Mouse (Mus musculus): Measurements from ENCODE around the gene Fbxo42. TPM values are rescaled to one million over a fixed set of nuclear protein-coding genes. Genes with fewer than 3 reads are reported as not detected.

Fbxo42 gene
- polyA plus RNA-seq, 1 experiment from 2014 or later, result 10.3 TPM

DNA sequence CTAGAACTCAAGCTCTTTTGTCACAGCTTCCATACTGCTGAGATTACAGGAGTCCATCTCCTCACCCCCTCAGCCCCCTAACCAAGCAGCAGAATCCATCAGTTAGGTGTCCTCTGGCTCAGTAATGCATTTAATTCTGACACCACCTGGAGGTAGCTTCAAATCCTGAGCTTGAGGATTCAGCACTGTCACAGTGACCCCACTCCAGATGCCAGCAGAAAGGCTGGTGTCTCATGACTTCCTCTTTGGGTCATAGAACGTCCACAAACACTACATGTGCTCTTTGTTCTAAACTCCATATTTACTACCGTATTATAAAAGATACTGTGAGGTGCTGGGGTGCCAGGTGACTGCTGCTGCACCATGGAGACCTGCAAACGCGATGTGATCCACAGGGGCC lies 9.8 kb downstream of the Fbxo42 start:
- no peak for ATAC-seq (replicated peaks; ENCODE audit: insufficient number of reproducible peaks, insufficient read depth, low FRiP score, low read depth)
- Histone ChIP-seq H3K4me2 (no peak overlapping the region), H3K9ac (no peak overlapping the region), H3K36me3 (no peaks in the 10 kb centered on the region), H3K4me1 (replicated peaks) (peaks cover 13% of the 10 kb centered on the region), H3K4me3 (no peak overlapping the region), H3K9me3 (replicated peaks) (no peaks in the 10 kb centered on the region), H3K27ac (no peak overlapping the region), H3K27me3 (no peaks in the 10 kb centered on the region)
- 65% methylated on average over 4 of the region's 4 CpGs for WGBS

DNA sequence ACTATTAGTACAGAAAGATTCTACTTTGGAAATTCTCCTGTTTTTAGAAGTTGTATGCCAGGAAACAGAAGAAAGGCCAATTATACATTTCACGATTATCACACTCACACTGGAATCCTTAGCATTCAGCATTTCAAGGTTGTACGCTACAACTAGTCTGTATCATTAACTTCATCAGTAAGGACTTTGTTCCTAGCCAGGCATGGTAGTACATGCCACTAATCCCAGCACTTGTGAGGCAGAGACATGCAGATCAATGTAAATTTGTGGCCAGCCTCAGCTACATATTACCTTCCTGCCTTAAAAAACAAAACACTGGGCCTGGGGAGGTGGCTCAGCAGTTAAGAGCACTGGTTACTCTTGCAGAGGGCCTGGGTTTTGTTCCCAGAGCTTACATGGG lies 10.9 kb downstream of the Fbxo42 start:
- WGBS, result 72% methylated on average over 2 of the region's 2 CpGs
- H3K27me3 ChIP-seq, result no peaks in the 10 kb centered on the region
- H3K4me2 ChIP-seq, result no peak overlapping the region
- no peaks in the 10 kb centered on the region for H3K36me3 ChIP-seq
- H3K4me1 ChIP-seq (replicated peaks), result peaks cover 10% of the 10 kb centered on the region
- no peak overlapping the region for H3K4me3 ChIP-seq
- no peaks in the 10 kb centered on the region for H3K9me3 ChIP-seq (replicated peaks)
- no peak for ATAC-seq (replicated peaks; ENCODE audit: insufficient number of reproducible peaks, insufficient read depth, low FRiP score, low read depth)
- no peak overlapping the region for H3K9ac ChIP-seq
- H3K27ac ChIP-seq, result no peak overlapping the region

GRCm38 (mm10) chr4:141159093-141159492 lies 11.4 kb downstream of the Fbxo42 start:
- H3K27me3 ChIP-seq, result no peaks in the 10 kb centered on the region
- H3K27ac ChIP-seq, result no peak overlapping the region; the same call in 1 of the 2 replicates

GRCm38 (mm10) chr4:141159666-141160065 lies 12.0 kb downstream of the Fbxo42 start:
- WGBS, result 54% methylated on average over 5 of the region's 5 CpGs
- H3K4me1 ChIP-seq (replicated peaks), result peaks cover 10% of the 10 kb centered on the region

More at GRCm38 (mm10) chr4:141159093-141159492, 11.4 kb downstream of the Fbxo42 start:
- no peak overlapping the region for H3K4me3 ChIP-seq
- H3K4me2 ChIP-seq, result no peak overlapping the region
- ATAC-seq (replicated peaks; ENCODE audit: insufficient number of reproducible peaks, insufficient read depth, low FRiP score, low read depth), result no peak
- H3K9ac ChIP-seq, result no peak overlapping the region
- H3K36me3 ChIP-seq, result no peaks in the 10 kb centered on the region
- H3K4me1 ChIP-seq (replicated peaks), result peaks cover 10% of the 10 kb centered on the region
- 38% methylated on average over 11 of the region's 11 CpGs for WGBS
- no peaks in the 10 kb centered on the region for H3K9me3 ChIP-seq (replicated peaks)

GRCm38 (mm10) chr4:141160193-141160592 lies 12.5 kb downstream of the Fbxo42 start:
- Histone ChIP-seq H3K9ac (no peak overlapping the region), H3K4me3 (no peak overlapping the region), H3K4me1 (replicated peaks) (peaks cover 10% of the 10 kb centered on the region), H3K27ac (no peak overlapping the region), H3K9me3 (replicated peaks) (no peaks in the 10 kb centered on the region), H3K27me3 (no peaks in the 10 kb centered on the region), H3K36me3 (no peaks in the 10 kb centered on the region), H3K4me2 (no peak overlapping the region)
- no peak for ATAC-seq (replicated peaks; ENCODE audit: insufficient number of reproducible peaks, insufficient read depth, low FRiP score, low read depth)
- WGBS, result 85% methylated on average over 4 of the region's 4 CpGs

More at GRCm38 (mm10) chr4:141159666-141160065, 12.0 kb downstream of the Fbxo42 start:
- no peaks in the 10 kb centered on the region for H3K27me3 ChIP-seq
- no peak for ATAC-seq (replicated peaks; ENCODE audit: insufficient number of reproducible peaks, insufficient read depth, low FRiP score, low read depth)
- no peaks in the 10 kb centered on the region for H3K36me3 ChIP-seq
- no peak overlapping the region for H3K9ac ChIP-seq
- no peak overlapping the region for H3K27ac ChIP-seq
- no peaks in the 10 kb centered on the region for H3K9me3 ChIP-seq (replicated peaks)
- no peak overlapping the region for H3K4me3 ChIP-seq
- no peak overlapping the region for H3K4me2 ChIP-seq

- Histone ChIP-seq H3K9me3 (replicated peaks) (no peaks in the 10 kb centered on the region), H3K27ac (no peak overlapping the region), H3K9ac (no peak overlapping the region), H3K27me3 (no peaks in the 10 kb centered on the region), H3K4me1 (replicated peaks) (peaks cover 10% of the 10 kb centered on the region), H3K4me3 (no peak overlapping the region), H3K36me3 (no peaks in the 10 kb centered on the region), H3K4me2 (no peak overlapping the region)
- 72% methylated on average over 6 of the region's 6 CpGs for WGBS
- no peak for ATAC-seq (replicated peaks; ENCODE audit: insufficient number of reproducible peaks, insufficient read depth, low FRiP score, low read depth)
Measured at GRCm38 (mm10) chr4:141161699-141162208, 14.0 kb downstream of the Fbxo42 start.

DNA sequence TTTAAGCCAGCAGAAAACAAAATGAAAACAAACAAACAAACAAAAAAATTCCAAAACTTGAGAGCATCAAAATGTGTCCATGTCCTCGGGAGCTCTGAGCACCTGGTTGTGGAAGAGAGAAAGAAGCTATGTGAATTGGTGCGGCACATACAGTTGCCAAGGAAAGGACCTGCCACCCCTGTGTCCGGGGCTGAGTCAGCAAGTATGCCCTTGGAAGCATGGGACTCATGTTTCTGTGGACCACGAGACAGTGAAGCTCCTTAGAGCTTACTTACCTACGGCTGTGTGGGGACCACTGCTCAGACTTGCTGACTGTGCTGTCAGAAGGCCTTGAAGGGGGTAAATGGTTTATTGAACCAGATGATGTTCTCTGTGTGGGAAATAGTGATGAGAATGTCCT lies 16.0 kb downstream of the Fbxo42 start:
- H3K36me3 ChIP-seq, result 0 out of 2 replicates have a peak, but pooled peaks cover 1% of the 10 kb centered on the region
- no peak overlapping the region for H3K4me2 ChIP-seq
- no peaks in the 10 kb centered on the region for H3K9me3 ChIP-seq (replicated peaks)
- H3K27me3 ChIP-seq, result no peaks in the 10 kb centered on the region
- H3K27ac ChIP-seq, result no peak overlapping the region
- no peak overlapping the region for H3K4me3 ChIP-seq
- WGBS, result 89% methylated on average over 5 of the region's 5 CpGs
- no peak for ATAC-seq (replicated peaks; ENCODE audit: insufficient number of reproducible peaks, insufficient read depth, low FRiP score, low read depth)
- H3K9ac ChIP-seq, result no peak overlapping the region
- H3K4me1 ChIP-seq (replicated peaks), result peaks cover 8% of the 10 kb centered on the region

GRCm38 (mm10) chr4:141165744-141166292 lies 18.1 kb downstream of the Fbxo42 start:
- no peak overlapping the region for H3K4me2 ChIP-seq
- no peaks in the 10 kb centered on the region for H3K9me3 ChIP-seq (replicated peaks)
- peaks cover 17% of the 10 kb centered on the region for H3K36me3 ChIP-seq
- H3K27me3 ChIP-seq, result no peaks in the 10 kb centered on the region
- H3K4me1 ChIP-seq (replicated peaks), result no peaks in the 10 kb centered on the region
- no peak overlapping the region for H3K9ac ChIP-seq
- no peak overlapping the region for H3K27ac ChIP-seq
- ATAC-seq (replicated peaks; ENCODE audit: insufficient number of reproducible peaks, insufficient read depth, low FRiP score, low read depth), result no peak
- WGBS, result 76% methylated on average over 8 of the region's 8 CpGs
- H3K4me3 ChIP-seq, result no peak overlapping the region

- Histone ChIP-seq H3K9me3 (replicated peaks) (no peaks in the 10 kb centered on the region), H3K27me3 (no peaks in the 10 kb centered on the region), H3K4me2 (no peak overlapping the region), H3K4me1 (replicated peaks) (no peaks in the 10 kb centered on the region), H3K9ac (no peak overlapping the region), H3K4me3 (no peak overlapping the region), H3K36me3 (peaks cover 28% of the 10 kb centered on the region), H3K27ac (no peak overlapping the region)
- no peak for ATAC-seq (replicated peaks; ENCODE audit: insufficient number of reproducible peaks, insufficient read depth, low FRiP score, low read depth)
- 97% methylated on average over 3 of the region's 3 CpGs for WGBS
Measured at GRCm38 (mm10) chr4:141167156-141167555, 19.4 kb downstream of the Fbxo42 start.

DNA sequence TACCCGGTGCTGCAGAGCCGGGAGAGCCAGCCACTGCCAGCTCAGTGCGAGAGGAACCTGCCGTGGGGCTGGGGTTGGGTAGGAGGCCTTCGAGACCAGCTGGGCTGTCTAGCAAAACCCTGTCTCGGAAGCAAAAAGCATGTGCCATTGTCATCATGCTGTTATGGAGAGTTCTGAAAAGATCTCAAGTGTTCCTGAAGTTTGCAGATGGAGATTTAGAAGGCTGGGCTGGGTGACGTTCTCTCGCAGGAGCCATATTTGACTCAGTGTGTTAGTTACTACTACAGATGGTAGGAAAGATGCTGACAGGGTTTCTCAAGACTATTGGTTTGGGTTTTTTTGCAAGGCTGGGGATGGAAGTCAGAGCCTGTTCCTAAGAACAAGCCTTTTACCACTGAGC lies 24.4 kb downstream of the Fbxo42 start:
- H3K4me2 ChIP-seq, result no peak overlapping the region
- no peak overlapping the region for H3K27ac ChIP-seq

GRCm38 (mm10) chr4:141175783-141176182 lies 28.1 kb downstream of the Fbxo42 start:
- Histone ChIP-seq H3K9me3 (replicated peaks) (no peaks in the 10 kb centered on the region), H3K36me3 (peaks cover 29% of the 10 kb centered on the region), H3K4me1 (replicated peaks) (peaks cover 10% of the 10 kb centered on the region), H3K9ac (no peak overlapping the region), H3K27me3 (no peaks in the 10 kb centered on the region), H3K27ac (peak overlapping the region; percentile 47), H3K4me2 (no peak overlapping the region), H3K4me3 (no peak overlapping the region)
- 47% methylated on average over 5 of the region's 5 CpGs for WGBS
- 0 out of 2 replicates have a peak, but pooled peaks have one; percentile 31 for ATAC-seq (replicated peaks; ENCODE audit: insufficient number of reproducible peaks, insufficient read depth, low FRiP score, low read depth)

More for the DNA sequence above, 24.4 kb downstream of the Fbxo42 start:
- Histone ChIP-seq H3K4me1 (replicated peaks) (peaks cover 10% of the 10 kb centered on the region), H3K9me3 (replicated peaks) (no peaks in the 10 kb centered on the region), H3K36me3 (peaks cover 32% of the 10 kb centered on the region), H3K9ac (no peak overlapping the region), H3K27me3 (no peaks in the 10 kb centered on the region), H3K4me3 (no peak overlapping the region)
- 86% methylated on average over 8 of the region's 8 CpGs for WGBS
- ATAC-seq (replicated peaks; ENCODE audit: insufficient number of reproducible peaks, insufficient read depth, low FRiP score, low read depth), result no peak

- no peak overlapping the region for H3K4me2 ChIP-seq
- no peaks in the 10 kb centered on the region for H3K9me3 ChIP-seq (replicated peaks)
- peaks cover 30% of the 10 kb centered on the region for H3K36me3 ChIP-seq
- H3K4me1 ChIP-seq (replicated peaks), result peaks cover 10% of the 10 kb centered on the region
- 70% methylated on average over 10 of the region's 10 CpGs for WGBS
- ATAC-seq (replicated peaks; ENCODE audit: insufficient number of reproducible peaks, insufficient read depth, low FRiP score, low read depth), result no peak
- no peak overlapping the region for H3K4me3 ChIP-seq
- peak overlapping the region; percentile 47 for H3K27ac ChIP-seq
- no peaks in the 10 kb centered on the region for H3K27me3 ChIP-seq
- H3K9ac ChIP-seq, result no peak overlapping the region
Measured at GRCm38 (mm10) chr4:141176328-141176838, 28.7 kb downstream of the Fbxo42 start.

Measured in heart, embryonic 15.5 days (tissue).